Mouse (Mus musculus) lung, embryonic 15.5 days (tissue): ENCODE measurements around the gene Pcyox1. TPM values are rescaled to one million over a fixed set of nuclear protein-coding genes. Genes with fewer than 3 reads are reported as not detected.
A peak's percentile ranks its signal among the peaks of the same experiment; 100 is the strongest.

Source experiments
- ATAC-seq: fragments of 200-750 bp; cut with Nextera tagmentation; 2 replicates; pipeline ENCODE4 v1.8.0; 2017; ENCODE audit warnings: moderate number of reproducible peaks, borderline replicate concordance; ENCODE audit not compliant: low FRiP score, low TSS enrichment; ENCODE audit errors: extremely low read depth
- H3K27ac ChIP-seq: fragments of 300-500 bp; sonication (generic); 2 replicates; pipeline ENCODE4 v1.5.1; 2015; ENCODE audit warnings: moderate library complexity, mild to moderate bottlenecking, inconsistent platforms
- H3K27me3 ChIP-seq: fragments of 300-500 bp; sonication (generic); 2 replicates; pipeline ENCODE4 v1.6.1; 2015; ENCODE audit warnings: inconsistent platforms
- H3K36me3 ChIP-seq: fragments of 300-500 bp; sonication (generic); 2 replicates; pipeline ENCODE4 v1.6.1; 2015; ENCODE audit warnings: inconsistent platforms
- H3K4me1 ChIP-seq: fragments of 300-500 bp; sonication (generic); 2 replicates; pipeline ENCODE4 v1.6.1; 2015; ENCODE audit warnings: inconsistent platforms
- H3K4me2 ChIP-seq: fragments of 300-500 bp; sonication (generic); 2 replicates; pipeline ENCODE4 v1.6.1; 2015; ENCODE audit warnings: inconsistent platforms, mild to moderate bottlenecking, moderate library complexity
- H3K4me3 ChIP-seq: fragments of 300-500 bp; sonication (generic); 2 replicates; pipeline ENCODE4 v1.5.1; 2015; ENCODE audit warnings: mild to moderate bottlenecking, inconsistent platforms
- H3K9ac ChIP-seq: fragments of 300-500 bp; sonication (generic); 2 replicates; pipeline ENCODE4 v1.6.1; 2015; ENCODE audit warnings: inconsistent platforms
- H3K9me3 ChIP-seq: fragments of 300-500 bp; sonication (generic); 2 replicates; pipeline ENCODE4 v1.6.1; 2016; ENCODE audit warnings: inconsistent platforms
- WGBS: fragments of 180-500 bp; shearing (Covaris S2); methylation state at CpG from one replicate; pipeline ENCODE4 v1.1.7; 2015; 5-methylcytosine and 5-hydroxymethylcytosine counted together
- polyA plus RNA-seq: library from polyadenylated mRNA; unstranded; fragments of >200 nt; fragmentation: Nextera tagmentation; extraction: Ambion mirVana; gene quantifications from 2 replicates; pipeline ENCODE4 v1.2.1, GENCODE M21; 2015

Gene Pcyox1
- polyA plus RNA-seq, 1 experiment from 2014 or later = 82.2 TPM

DNA sequence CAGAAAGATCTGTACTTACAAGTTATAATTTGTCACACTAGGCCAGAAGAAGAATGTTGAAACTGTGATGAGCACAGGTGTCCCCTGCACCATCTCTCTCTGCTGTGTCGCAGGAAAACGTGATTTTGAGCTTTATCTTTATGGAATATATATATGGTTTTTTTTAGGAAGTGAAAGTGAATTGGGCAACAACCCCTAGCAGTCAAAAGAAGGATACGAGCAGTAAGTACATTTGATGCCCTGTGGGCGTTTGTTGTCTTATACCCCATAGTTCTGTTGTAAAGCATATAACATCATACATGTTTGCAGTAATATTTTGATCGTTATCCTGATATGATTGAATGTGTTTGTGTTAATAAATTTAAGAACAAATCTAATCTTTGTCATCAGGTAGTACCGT is 21.8 kb upstream of the Pcyox1 start:
- H3K9me3 ChIP-seq = no peaks in the 10 kb centered on the region
- 87% methylated on average over 6 of the region's 6 CpGs for WGBS
- H3K27ac ChIP-seq = no peak overlapping the region
- no peak overlapping the region for H3K9ac ChIP-seq
- H3K4me1 ChIP-seq = no peaks in the 10 kb centered on the region
- H3K27me3 ChIP-seq = no peaks in the 10 kb centered on the region
- peaks cover 77% of the 10 kb centered on the region for H3K36me3 ChIP-seq
- H3K4me2 ChIP-seq = no peak overlapping the region
- no peak for ATAC-seq
- H3K4me3 ChIP-seq = no peak overlapping the region

GRCm38 (mm10) chr6:86406306-86406705 is 9.4 kb upstream of the Pcyox1 start:
- no peaks in the 10 kb centered on the region for H3K9me3 ChIP-seq
- peaks cover 14% of the 10 kb centered on the region; the same call in 1 of the 2 replicates for H3K4me1 ChIP-seq
- H3K4me2 ChIP-seq = peak overlapping the region; percentile 26; the same call in 1 of the 2 replicates
- no peak overlapping the region for H3K27ac ChIP-seq
- H3K4me3 ChIP-seq = peak overlapping the region; percentile 16; the same call in 1 of the 2 replicates
- H3K27me3 ChIP-seq = no peaks in the 10 kb centered on the region
- peaks cover 11% of the 10 kb centered on the region; the same call in 1 of the 2 replicates for H3K36me3 ChIP-seq
- ATAC-seq = no peak
- no peak overlapping the region for H3K9ac ChIP-seq

DNA sequence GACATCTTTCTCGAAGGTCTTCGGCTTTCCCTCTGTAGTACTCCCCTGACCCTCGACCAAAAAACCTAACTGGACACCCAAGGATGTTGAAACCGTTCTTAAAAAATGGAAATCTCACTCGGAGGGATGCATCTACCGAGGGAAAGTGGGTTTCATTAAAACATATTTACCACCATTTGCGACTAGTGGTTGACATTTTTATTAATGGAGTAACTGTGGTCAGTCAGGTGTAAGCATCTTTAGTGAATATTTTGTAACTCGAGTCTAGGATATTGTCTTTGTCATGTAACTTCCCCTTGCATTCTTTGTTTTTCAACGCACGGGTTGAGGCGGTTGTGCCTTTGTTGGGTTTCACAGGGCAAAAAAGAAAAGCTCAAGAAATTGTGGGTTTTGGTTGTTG is 8.0 kb upstream of the Pcyox1 start:
- H3K27ac ChIP-seq = peak overlapping the region; percentile 97
- no peaks in the 10 kb centered on the region for H3K9me3 ChIP-seq
- H3K4me1 ChIP-seq = peaks cover 18% of the 10 kb centered on the region; the same call in 1 of the 2 replicates
- no peak for ATAC-seq
- H3K4me2 ChIP-seq = peak overlapping the region; percentile 59
- WGBS = under 1% methylated on average over 11 of the region's 11 CpGs
- H3K9ac ChIP-seq = peak overlapping the region; percentile 86
- H3K27me3 ChIP-seq = no peaks in the 10 kb centered on the region
- H3K36me3 ChIP-seq = peaks cover 11% of the 10 kb centered on the region; the same call in 1 of the 2 replicates
- peak overlapping the region; percentile 70 for H3K4me3 ChIP-seq

- Histone ChIP-seq H3K4me3 (peak within 1 kb of the TSS; percentile 70), H3K36me3 (peaks cover 11% of the 10 kb centered on the region; the same call in 1 of the 2 replicates), H3K27me3 (no peaks in the 10 kb centered on the region), H3K4me2 (peak within 1 kb of the TSS; percentile 59), H3K4me1 (peaks cover 18% of the 10 kb centered on the region; the same call in 1 of the 2 replicates), H3K9me3 (no peaks in the 10 kb centered on the region), H3K9ac (peak within 1 kb of the TSS; percentile 86), H3K27ac (peak within 1 kb of the TSS; percentile 97)
- under 1% methylated on average over 55 of the region's 62 CpGs for WGBS
- peak; percentile 98 for ATAC-seq
Observed at GRCm38 (mm10) chr6:86404100-86404861, 7.3 kb upstream of the Pcyox1 start, which contains the start of gene Tia1. Gene Tia1, plus strand, starts transcription at chr6:86404219.

DNA sequence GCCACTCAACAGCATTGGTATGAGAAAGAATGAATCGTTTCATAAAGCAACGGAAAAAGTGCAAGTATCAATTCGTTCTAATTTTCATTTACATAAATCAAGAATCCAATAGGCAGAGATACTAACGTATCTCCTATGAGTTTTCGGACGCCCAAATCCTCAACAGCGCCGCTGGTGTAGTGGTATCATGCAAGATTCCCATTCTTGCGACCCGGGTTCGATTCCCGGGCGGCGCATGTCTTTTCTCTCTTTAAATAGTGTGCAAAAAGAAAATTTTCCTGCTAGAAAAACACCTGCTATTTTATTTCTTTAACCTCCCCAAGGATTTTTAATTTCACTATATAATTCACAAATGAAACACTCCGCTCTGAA is 6.8 kb upstream of the Pcyox1 start:
- Histone ChIP-seq H3K27ac (peak overlapping the region; percentile 97), H3K9me3 (no peaks in the 10 kb centered on the region), H3K36me3 (peaks cover 11% of the 10 kb centered on the region; the same call in 1 of the 2 replicates), H3K4me1 (peaks cover 18% of the 10 kb centered on the region; the same call in 1 of the 2 replicates), H3K27me3 (no peaks in the 10 kb centered on the region), H3K9ac (peak overlapping the region; percentile 36), H3K4me2 (peak overlapping the region; percentile 59), H3K4me3 (peak overlapping the region; percentile 70)
- peak; percentile 68; the same call in 1 of the 2 replicates for ATAC-seq
- WGBS = under 1% methylated on average over 15 of the region's 15 CpGs

DNA sequence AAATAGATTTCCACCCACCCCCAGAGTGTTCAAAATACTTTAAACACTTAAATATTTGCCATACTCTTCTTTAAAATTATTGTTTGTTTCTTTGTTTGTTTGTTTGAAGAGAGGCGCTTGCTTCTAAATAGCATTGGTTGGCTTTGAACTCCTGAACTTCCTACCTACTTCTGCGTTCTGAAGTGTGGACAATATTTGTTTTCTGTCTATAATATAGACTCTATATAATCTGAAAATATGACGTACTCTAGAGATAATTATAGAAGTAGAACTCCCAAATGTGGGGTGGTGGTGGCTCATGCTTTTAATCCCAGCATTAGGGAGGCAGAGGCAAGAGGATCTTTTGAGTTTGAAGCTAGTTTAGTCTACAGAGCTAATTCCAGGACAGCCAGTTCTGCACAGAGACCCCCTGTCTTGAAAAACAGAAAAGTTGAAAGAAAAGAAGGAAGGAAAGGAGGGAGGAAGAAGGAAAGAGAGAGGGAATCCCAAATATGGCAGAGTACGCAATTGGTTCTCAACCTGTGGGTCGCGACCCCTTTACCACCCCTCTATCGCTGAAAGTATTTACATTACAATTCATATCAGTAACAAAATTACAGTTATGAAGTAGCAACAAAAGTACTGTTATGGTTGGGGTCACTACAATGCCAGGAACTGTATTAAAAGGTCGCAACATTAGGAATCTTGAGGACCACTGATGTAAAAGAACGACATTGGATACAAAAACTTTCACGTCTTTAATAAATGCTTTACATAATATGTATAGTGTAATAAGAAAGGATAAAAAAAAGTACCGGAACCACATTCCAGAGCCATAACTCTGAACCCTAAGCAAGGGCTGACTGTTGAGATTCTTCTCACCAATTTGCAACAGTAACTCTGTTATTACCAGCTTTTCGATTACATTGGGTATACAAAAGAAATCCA is 6.0 kb upstream of the Pcyox1 start:
- 30% methylated on average over 12 of the region's 12 CpGs for WGBS
- Histone ChIP-seq H3K4me2 (peak overlapping the region; percentile 59), H3K9me3 (no peaks in the 10 kb centered on the region), H3K27me3 (no peaks in the 10 kb centered on the region), H3K4me1 (peaks cover 18% of the 10 kb centered on the region; the same call in 1 of the 2 replicates), H3K36me3 (peaks cover 11% of the 10 kb centered on the region; the same call in 1 of the 2 replicates), H3K4me3 (peak overlapping the region; percentile 70), H3K9ac (peak overlapping the region; percentile 36), H3K27ac (peak overlapping the region; percentile 33; the same call in 1 of the 2 replicates)
- no peak for ATAC-seq

DNA sequence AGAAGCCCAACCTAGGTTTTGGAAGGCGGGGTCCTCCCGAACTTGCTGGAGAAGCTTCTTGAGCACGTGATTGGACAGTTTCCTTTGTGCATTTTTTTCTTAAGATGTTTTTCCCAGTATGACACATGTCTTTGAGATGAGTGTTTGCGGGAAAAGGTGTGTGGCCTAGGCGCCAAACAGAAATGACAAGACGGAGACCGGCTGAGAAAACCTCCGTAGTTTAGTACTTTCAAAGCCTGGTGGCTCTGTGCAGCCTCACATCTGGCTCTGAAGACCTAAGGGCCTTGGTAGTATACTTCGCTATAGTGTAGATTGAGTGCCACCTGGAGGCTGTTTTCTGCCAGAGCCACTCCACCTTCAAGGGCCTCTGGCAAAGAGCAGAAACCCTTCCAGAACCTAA is 4.0 kb upstream of the Pcyox1 start:
- ATAC-seq = no peak
- no peaks in the 10 kb centered on the region for H3K36me3 ChIP-seq
- no peaks in the 10 kb centered on the region for H3K9me3 ChIP-seq
- 2% methylated on average over 9 of the region's 9 CpGs for WGBS
- H3K9ac ChIP-seq = no peak overlapping the region
- H3K4me2 ChIP-seq = peak overlapping the region; percentile 50
- peak overlapping the region; percentile 18 for H3K4me3 ChIP-seq
- no peaks in the 10 kb centered on the region for H3K27me3 ChIP-seq
- peaks cover 19% of the 10 kb centered on the region for H3K4me1 ChIP-seq
- no peak overlapping the region for H3K27ac ChIP-seq

DNA sequence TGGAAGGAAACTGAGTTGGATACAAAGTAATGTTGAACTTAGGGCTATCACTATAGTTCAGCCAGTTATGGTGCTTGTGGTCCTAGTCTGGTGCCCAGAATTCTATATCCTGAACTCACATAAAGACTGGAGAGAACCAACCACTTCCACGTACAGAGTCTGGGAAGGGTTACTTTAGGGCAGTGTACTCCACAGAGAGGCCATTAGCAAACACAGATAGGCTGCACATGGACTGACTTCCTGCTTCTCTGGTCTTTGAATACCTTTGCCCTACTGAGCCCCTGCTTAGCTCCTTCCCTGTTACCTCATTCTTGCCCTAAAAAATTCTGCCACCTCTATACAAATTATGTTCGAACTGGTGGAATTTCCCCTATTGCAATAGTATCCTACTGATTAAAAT is 3.0 kb upstream of the Pcyox1 start:
- WGBS = 68% methylated on average over 2 of the region's 2 CpGs
- ATAC-seq = no peak
- H3K27ac ChIP-seq = no peak overlapping the region

GRCm38 (mm10) chr6:86398986-86399385 is 2.0 kb upstream of the Pcyox1 start:
- WGBS = 83% methylated on average over 2 of the region's 2 CpGs
- Histone ChIP-seq H3K4me1 (peaks cover 30% of the 10 kb centered on the region), H3K27me3 (no peaks in the 10 kb centered on the region), H3K36me3 (peaks cover 2% of the 10 kb centered on the region; the same call in 1 of the 2 replicates), H3K9me3 (no peaks in the 10 kb centered on the region), H3K27ac (no peak overlapping the region), H3K4me3 (no peak overlapping the region), H3K4me2 (no peak overlapping the region), H3K9ac (no peak overlapping the region)
- no peak for ATAC-seq

More for the DNA sequence above, 3.0 kb upstream of the Pcyox1 start:
- Histone ChIP-seq H3K4me2 (no peak overlapping the region), H3K9me3 (no peaks in the 10 kb centered on the region), H3K4me1 (peaks cover 26% of the 10 kb centered on the region), H3K36me3 (no peaks in the 10 kb centered on the region), H3K9ac (no peak overlapping the region), H3K27me3 (no peaks in the 10 kb centered on the region), H3K4me3 (no peak overlapping the region)

DNA sequence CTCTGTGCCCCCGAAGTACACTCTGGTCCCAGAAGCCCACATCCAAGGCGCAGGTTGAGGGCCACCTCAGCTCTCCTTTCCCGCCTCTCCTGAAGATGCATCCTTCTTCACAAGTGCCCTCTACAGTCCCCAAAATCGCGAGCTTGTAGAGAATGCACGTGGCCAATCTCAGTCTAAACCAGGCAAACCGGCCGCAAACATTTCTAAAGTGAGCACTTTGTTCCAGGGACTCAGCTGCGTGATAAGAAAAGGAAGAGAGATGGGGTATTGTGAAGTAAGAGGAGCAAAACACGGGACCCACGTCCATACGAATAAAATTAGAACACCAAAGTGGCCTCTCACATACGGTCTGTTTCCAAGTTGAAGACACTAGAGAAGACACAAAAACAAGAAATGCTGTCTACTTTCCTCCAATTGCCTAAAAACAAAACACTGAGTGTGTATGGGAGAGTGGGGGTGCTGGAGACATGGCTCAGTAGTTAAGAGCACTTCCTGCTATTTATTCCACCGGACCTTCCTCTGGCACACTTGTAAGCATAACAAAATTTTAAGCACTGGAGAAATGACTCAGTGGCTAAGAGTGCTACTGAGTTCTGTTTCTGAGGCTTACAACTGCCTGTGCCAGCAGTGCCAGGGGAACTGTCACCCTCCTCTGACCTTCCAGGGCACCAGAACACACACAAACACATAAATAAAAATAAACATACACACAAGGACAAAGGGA is 465 bp upstream of the Pcyox1 start:
- Histone ChIP-seq H3K27me3 (no peaks in the 10 kb centered on the region), H3K4me1 (peaks cover 27% of the 10 kb centered on the region), H3K4me2 (peak overlapping the region; percentile 79), H3K9me3 (no peaks in the 10 kb centered on the region), H3K27ac (peak overlapping the region; percentile 91), H3K36me3 (peaks cover 4% of the 10 kb centered on the region; the same call in 1 of the 2 replicates), H3K9ac (peak overlapping the region; percentile 85), H3K4me3 (peak overlapping the region; percentile 84)
- WGBS = 2% methylated on average over 14 of the region's 14 CpGs
- ATAC-seq = no peak; the same call in 1 of the 2 replicates

DNA sequence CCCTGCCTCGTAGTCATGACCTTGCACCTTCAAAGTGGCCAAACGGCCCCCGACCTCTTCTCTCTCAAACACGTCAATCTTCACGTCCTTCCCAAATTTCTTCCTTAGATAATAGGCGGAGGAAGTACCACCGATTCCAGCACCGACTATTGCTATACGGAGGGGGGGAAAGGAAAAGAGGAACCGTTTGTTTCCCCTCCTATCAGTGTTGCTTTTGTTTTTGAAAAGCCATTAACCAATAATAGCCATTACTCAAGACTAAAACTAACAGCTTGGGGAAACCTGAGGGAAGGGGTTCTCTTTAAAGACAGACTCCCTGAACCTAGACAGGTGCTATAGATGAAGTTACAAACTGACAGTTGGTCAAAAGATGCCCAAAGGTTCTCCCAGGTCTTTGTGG is 985 bp downstream of the Pcyox1 start:
- Histone ChIP-seq H3K27ac (peak overlapping the region; percentile 91; the same call in 1 of the 2 replicates), H3K36me3 (peaks cover 17% of the 10 kb centered on the region), H3K9me3 (no peaks in the 10 kb centered on the region), H3K4me1 (peaks cover 27% of the 10 kb centered on the region), H3K4me3 (peak overlapping the region; percentile 84), H3K4me2 (peak overlapping the region; percentile 79), H3K9ac (peak overlapping the region; percentile 85), H3K27me3 (no peaks in the 10 kb centered on the region)
- ATAC-seq = no peak
- 15% methylated on average over 10 of the region's 10 CpGs for WGBS
